Mouse (Mus musculus): Measurements from ENCODE around the gene Zfp956. TPM values are rescaled to one million over a fixed set of nuclear protein-coding genes. Genes with fewer than 3 reads are reported as not detected.
A peak's percentile ranks its signal among the peaks of the same experiment; 100 is the strongest.
"Not testable (repeated sequence)": the region's sequence is repeated elsewhere in the genome, so short reads cannot be mapped to it uniquely, and the experiment has no call there.

Gene Zfp956
- polyA plus RNA-seq, 1 experiment from 2014 or later = 9.7 TPM

DNA sequence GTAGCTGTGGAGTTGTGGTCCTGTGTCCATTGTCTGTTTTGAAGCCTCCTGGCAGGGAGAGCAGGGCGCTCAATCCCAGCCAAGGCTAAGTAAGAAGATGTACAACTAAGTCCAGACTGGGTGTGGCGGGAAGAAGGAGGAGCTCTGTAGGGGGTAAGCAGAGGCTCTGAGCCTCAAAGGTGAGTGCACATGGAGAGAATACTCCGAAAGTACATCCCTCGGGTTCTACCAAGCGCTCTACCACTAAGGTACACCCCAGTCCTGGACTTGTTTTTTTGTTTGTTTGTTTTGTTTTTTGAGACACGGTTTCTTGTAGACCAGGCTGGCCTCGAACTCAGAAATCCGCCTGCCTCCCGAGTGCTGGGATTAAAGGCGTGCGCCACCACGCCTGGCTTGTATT, 10.7 kb upstream of the Zfp956 start:
- DNase-seq (ENCODE audit: low spot score) = no peak
- peaks cover 12% of the 10 kb centered on the region for H3K4me1 ChIP-seq
- H3K4me3 ChIP-seq = peak overlapping the region; percentile 53
- H3K27ac ChIP-seq = peak overlapping the region; percentile 90
- H3K27me3 ChIP-seq (ENCODE audit: low read depth, poor library complexity, severe bottlenecking) = no peaks in the 10 kb centered on the region
- peaks cover 19% of the 10 kb centered on the region for H3K36me3 ChIP-seq
- WGBS = 55% methylated on average over 12 of the region's 12 CpGs
- no peaks in the 10 kb centered on the region for H3K9me3 ChIP-seq (replicated peaks)

- 10% methylated on average over 64 of the region's 64 CpGs for WGBS
- Histone ChIP-seq H3K4me3 (peak overlapping the region; percentile 53), H3K4me1 (peaks cover 12% of the 10 kb centered on the region), H3K36me3 (peaks cover 19% of the 10 kb centered on the region), H3K9me3 (replicated peaks) (no peaks in the 10 kb centered on the region), H3K27ac (peak overlapping the region; percentile 90), H3K27me3 (ENCODE audit: low read depth, poor library complexity, severe bottlenecking) (no peaks in the 10 kb centered on the region)
- peak; percentile 84 for DNase-seq (ENCODE audit: low spot score)
Observed at GRCm38 (mm10) chr6:47943021-47943691, 10.0 kb upstream of the Zfp956 start.

DNA sequence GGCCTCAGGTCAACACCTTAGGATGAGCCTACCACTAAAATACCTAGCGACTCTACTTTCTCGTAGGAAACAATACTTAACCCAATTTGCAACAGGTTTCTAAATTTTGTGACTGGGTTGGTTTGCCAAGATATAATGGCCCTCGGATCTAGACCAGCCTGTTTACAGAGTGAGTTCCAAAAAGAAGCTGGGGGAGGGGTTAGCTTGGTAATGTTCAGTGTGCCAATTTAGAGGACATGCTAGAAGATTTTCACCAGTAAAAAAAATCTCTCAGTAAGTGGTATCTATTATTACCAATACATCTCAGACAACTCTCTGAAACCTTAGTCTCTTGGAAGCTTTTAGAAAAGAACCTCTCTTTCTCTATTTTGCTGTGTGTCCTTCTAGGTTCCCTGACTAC, 9.5 kb upstream of the Zfp956 start:
- Histone ChIP-seq H3K27ac (peak overlapping the region; percentile 90), H3K9me3 (replicated peaks) (no peaks in the 10 kb centered on the region), H3K27me3 (ENCODE audit: low read depth, poor library complexity, severe bottlenecking) (no peaks in the 10 kb centered on the region), H3K4me1 (peaks cover 12% of the 10 kb centered on the region), H3K36me3 (peaks cover 19% of the 10 kb centered on the region), H3K4me3 (peak overlapping the region; percentile 53)
- WGBS = 84% methylated on average over 3 of the region's 3 CpGs
- no peak for DNase-seq (ENCODE audit: low spot score)

DNA sequence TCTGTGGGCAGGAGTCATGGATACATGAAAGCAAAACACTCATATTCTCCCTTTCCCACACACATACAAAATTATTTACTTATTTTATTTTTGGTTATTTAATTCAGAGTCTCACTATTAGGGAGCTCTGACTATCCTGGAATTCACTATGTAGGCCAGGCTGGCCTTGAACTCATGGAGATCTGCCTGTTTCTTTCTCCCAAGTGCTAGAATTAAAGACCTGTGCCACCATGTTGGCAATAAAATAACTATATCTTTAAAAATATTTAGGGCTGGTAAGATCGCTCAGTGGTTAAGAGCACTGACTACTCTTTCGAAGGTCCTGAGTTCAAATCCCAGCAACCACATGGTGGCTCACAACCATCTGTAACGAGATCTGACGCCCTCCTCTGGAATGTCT, 5.8 kb upstream of the Zfp956 start:
- 95% methylated on average over 4 of the region's 4 CpGs for WGBS
- no peak overlapping the region for H3K4me3 ChIP-seq
- H3K27ac ChIP-seq = no peak overlapping the region
- H3K27me3 ChIP-seq (ENCODE audit: low read depth, poor library complexity, severe bottlenecking) = no peaks in the 10 kb centered on the region
- H3K4me1 ChIP-seq = peaks cover 11% of the 10 kb centered on the region
- H3K36me3 ChIP-seq = peaks cover 19% of the 10 kb centered on the region
- no peak for DNase-seq (ENCODE audit: low spot score)
- no peaks in the 10 kb centered on the region for H3K9me3 ChIP-seq (replicated peaks)

- Histone ChIP-seq H3K27ac (no peak overlapping the region), H3K9me3 (replicated peaks) (no peaks in the 10 kb centered on the region), H3K27me3 (ENCODE audit: low read depth, poor library complexity, severe bottlenecking) (no peaks in the 10 kb centered on the region; the same call in 1 of the 2 replicates), H3K4me3 (peak overlapping the region; percentile 74; the same call in 1 of the 2 replicates), H3K4me1 (peaks cover 13% of the 10 kb centered on the region), H3K36me3 (peaks cover 25% of the 10 kb centered on the region)
- WGBS = 97% methylated on average over 3 of the region's 3 CpGs
- DNase-seq (ENCODE audit: low spot score) = no peak
Observed at GRCm38 (mm10) chr6:47954425-47954824, 1.2 kb downstream of the Zfp956 start.

DNA sequence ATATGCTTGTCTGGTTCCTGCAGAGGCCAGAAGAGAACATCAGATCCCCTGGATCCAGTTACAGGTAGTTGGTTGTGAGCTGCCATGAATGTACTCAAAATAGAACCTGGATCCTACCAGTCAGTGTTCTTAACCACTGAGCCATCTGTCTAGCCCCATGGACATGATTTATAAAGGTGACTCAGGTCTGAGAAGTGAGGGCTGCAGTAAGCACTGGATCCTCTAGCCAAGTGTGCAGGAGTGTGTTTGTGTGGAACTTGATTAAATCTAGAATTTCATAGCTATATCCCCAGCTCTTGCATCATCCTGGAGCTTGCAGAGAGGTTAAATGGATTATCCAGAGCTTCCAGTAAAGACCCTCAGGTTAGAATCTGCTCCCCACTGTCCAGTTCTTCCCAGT, 4.6 kb downstream of the Zfp956 start:
- H3K27ac ChIP-seq = no peak overlapping the region
- H3K27me3 ChIP-seq (ENCODE audit: low read depth, poor library complexity, severe bottlenecking) = no peaks in the 10 kb centered on the region; the same call in 1 of the 2 replicates
- H3K4me1 ChIP-seq = peaks cover 13% of the 10 kb centered on the region
- H3K9me3 ChIP-seq (replicated peaks) = no peaks in the 10 kb centered on the region
- no peak for DNase-seq (ENCODE audit: low spot score)
- H3K36me3 ChIP-seq = peaks cover 49% of the 10 kb centered on the region
- H3K4me3 ChIP-seq = no peak overlapping the region

DNA sequence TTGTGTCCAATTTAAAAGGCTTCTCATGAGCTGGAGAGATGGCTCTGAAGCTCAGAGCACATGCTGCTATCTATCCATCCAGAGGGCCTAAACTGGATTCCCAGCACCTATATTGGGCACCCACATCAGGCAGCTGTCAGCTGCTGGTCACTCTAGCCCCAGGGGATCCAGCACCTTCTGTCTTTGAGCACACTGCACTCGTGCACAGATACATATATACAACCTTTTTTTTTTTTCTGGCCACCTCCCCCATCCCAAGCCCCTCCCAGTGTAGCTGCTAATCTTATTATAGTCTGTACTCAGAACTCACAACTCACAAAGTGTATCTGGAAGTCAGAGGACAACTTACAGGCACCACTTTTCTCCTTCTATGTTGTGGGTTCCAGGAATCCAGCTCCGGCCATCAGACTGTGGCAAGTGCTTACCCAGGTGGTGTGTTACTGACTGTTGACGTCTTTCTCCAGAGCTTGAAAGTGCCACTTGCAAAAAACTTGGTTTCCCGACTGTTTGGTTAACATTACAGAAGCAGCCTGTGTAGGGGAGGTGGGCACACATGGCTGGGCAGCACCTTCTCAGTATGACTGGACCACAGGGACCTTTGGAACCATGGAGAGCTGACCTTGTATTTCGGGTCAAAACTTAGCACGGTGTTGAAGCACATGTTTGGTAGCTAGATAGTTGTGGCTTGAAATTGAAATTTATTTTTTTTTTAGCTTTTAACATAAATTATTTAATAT, 7.7 kb downstream of the Zfp956 start:
- Histone ChIP-seq H3K27me3 (ENCODE audit: low read depth, poor library complexity, severe bottlenecking) (no peaks in the 10 kb centered on the region), H3K4me3 (no peak overlapping the region), H3K36me3 (peaks cover 75% of the 10 kb centered on the region), H3K9me3 (replicated peaks) (no peaks in the 10 kb centered on the region), H3K4me1 (no peaks in the 10 kb centered on the region), H3K27ac (no peak overlapping the region)
- DNase-seq (ENCODE audit: low spot score) = no peak
- WGBS = 93% methylated on average over 6 of the region's 6 CpGs

DNA sequence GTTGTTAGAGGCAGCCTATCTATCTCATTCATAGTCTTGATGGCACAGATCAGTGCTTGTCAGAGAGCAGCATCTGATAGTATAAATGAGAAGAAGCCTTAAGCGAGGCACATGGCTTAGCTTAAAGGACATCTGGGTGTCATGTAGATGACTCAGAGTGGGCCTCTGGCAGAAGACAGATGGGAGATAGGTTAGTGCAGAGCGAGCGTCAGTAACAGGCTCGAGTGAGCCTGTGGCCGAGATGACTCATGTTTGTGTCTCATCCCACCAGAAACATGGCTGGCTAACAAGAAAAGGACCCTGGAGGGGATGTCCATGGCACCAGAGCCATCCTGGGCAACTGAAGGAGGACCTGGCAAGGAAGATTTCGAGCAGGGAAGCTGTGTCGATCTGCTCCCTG, 9.9 kb downstream of the Zfp956 start:
- no peaks in the 10 kb centered on the region for H3K27me3 ChIP-seq (ENCODE audit: low read depth, poor library complexity, severe bottlenecking)
- no peak overlapping the region for H3K27ac ChIP-seq
- peaks cover 61% of the 10 kb centered on the region for H3K36me3 ChIP-seq
- H3K4me3 ChIP-seq = no peak overlapping the region
- WGBS = 89% methylated on average over 7 of the region's 7 CpGs
- H3K4me1 ChIP-seq = no peaks in the 10 kb centered on the region
- H3K9me3 ChIP-seq (replicated peaks) = no peaks in the 10 kb centered on the region
- no peak for DNase-seq (ENCODE audit: low spot score)

DNA sequence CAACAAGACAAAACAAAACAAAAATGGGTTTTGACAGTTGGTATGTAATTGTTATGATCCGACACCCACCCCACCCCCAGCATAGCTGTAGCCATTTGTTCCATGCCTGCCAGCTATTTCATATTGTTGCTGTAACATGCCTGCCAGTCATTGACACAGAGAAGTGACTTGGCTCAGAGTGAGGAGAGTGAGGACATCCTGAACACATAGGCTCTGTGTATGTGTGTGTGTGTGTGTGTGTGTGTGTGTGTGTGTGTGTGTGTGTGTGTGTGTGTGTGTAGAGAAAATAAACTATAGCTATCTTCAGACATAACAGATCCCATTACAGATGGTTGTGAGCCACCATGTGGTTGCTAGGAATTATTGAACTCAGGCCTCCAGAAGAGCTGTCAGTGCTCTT, 15.0 kb downstream of the Zfp956 start:
- 94% methylated on average over 1 of the region's 1 CpGs for WGBS
- not testable (repeated sequence) for H3K27me3 ChIP-seq (ENCODE audit: low read depth, poor library complexity, severe bottlenecking); H3K4me1 ChIP-seq; H3K27ac ChIP-seq; H3K4me3 ChIP-seq; H3K9me3 ChIP-seq (replicated peaks); DNase-seq (ENCODE audit: low spot score)
- H3K36me3 ChIP-seq = peaks cover 26% of the 10 kb centered on the region

DNA sequence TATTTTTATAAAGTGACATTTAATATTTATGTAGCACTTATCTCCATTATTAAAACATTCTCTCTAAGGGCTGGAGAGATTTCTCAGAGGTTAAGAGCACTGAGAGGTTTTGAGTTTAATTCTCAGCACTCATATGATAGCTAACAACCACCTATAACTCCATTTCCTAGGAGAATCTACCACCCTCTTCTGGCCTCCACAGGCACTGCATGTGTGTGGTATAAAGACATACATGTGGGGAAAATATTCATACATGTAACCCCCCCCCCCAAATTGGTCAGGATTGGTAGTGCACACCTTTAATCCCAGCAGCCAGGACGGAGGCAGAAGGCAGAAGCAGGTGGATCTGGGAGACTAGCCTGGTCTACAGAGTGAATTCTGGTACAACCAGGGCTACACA, 21.4 kb downstream of the Zfp956 start:
- 84% methylated on average over 1 of the region's 1 CpGs for WGBS
- Histone ChIP-seq H3K27me3 (ENCODE audit: low read depth, poor library complexity, severe bottlenecking) (no peaks in the 10 kb centered on the region), H3K4me1 (no peaks in the 10 kb centered on the region), H3K9me3 (replicated peaks) (no peaks in the 10 kb centered on the region), H3K4me3 (no peak overlapping the region), H3K27ac (no peak overlapping the region), H3K36me3 (no peaks in the 10 kb centered on the region)
- no peak for DNase-seq (ENCODE audit: low spot score)

- Histone ChIP-seq H3K27me3 (ENCODE audit: low read depth, poor library complexity, severe bottlenecking) (no peaks in the 10 kb centered on the region), H3K36me3 (no peaks in the 10 kb centered on the region), H3K9me3 (replicated peaks) (no peaks in the 10 kb centered on the region), H3K4me1 (no peaks in the 10 kb centered on the region), H3K27ac (no peak overlapping the region), H3K4me3 (no peak overlapping the region)
- WGBS = 20% methylated on average over 6 of the region's 6 CpGs
- peak; percentile 65 for DNase-seq (ENCODE audit: low spot score)
Observed at GRCm38 (mm10) chr6:47978897-47979368, 25.7 kb downstream of the Zfp956 start.

GRCm38 (mm10) chr6:47983936-47984335, 30.7 kb downstream of the Zfp956 start:
- H3K36me3 ChIP-seq = no peaks in the 10 kb centered on the region
- DNase-seq (ENCODE audit: low spot score) = no peak
- no peak overlapping the region for H3K27ac ChIP-seq
- no peaks in the 10 kb centered on the region for H3K4me1 ChIP-seq
- no peaks in the 10 kb centered on the region for H3K27me3 ChIP-seq (ENCODE audit: low read depth, poor library complexity, severe bottlenecking)
- no peak overlapping the region for H3K4me3 ChIP-seq
- 25% methylated on average over 2 of the region's 2 CpGs for WGBS
- H3K9me3 ChIP-seq (replicated peaks) = no peaks in the 10 kb centered on the region

DNA sequence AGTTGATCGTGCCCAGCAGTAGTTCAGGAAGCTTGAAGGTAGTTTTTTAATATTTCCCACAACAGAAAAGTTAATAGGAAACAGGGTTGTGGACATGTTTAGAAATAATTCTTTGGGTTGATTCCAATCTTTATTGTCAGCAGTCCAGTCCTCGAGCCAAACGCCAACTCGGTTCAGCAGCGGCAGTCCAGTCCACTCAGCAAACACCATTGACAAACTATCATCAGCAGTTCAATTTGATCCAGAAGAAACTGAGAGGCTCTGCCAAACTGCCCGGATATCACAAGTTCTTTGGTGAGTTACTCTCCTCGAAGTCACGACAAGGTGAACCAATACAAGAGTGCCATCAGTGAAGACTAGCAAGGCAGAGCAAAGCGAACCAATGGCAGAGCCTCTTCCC, 42.5 kb downstream of the Zfp956 start:
- Histone ChIP-seq H3K4me3 (no peak overlapping the region), H3K27ac (no peak overlapping the region), H3K27me3 (ENCODE audit: low read depth, poor library complexity, severe bottlenecking) (no peaks in the 10 kb centered on the region), H3K36me3 (no peaks in the 10 kb centered on the region), H3K4me1 (no peaks in the 10 kb centered on the region), H3K9me3 (replicated peaks) (no peaks in the 10 kb centered on the region)
- DNase-seq (ENCODE audit: low spot score) = no peak
- WGBS = 92% methylated on average over 9 of the region's 9 CpGs
